Mouse (Mus musculus) layer of hippocampus, adult 9-10 months (tissue): ENCODE measurements at regions not wholly inside any gene's neighbourhood (a gene's known extent, or its start where the extent isn't known, plus 50 kb on each side); places are given as distances from the start of the nearest gene placed in this dataset.
A peak's percentile ranks its signal among the peaks of the same experiment; 100 is the strongest.
"Not testable (repeated sequence)": the region's sequence is repeated elsewhere in the genome, so short reads cannot be mapped to it uniquely, and the experiment has no call there.

Source experiments
- DNase-seq: peaks from one replicate; pipeline ENCODE4 v3.0.0; 2022; ENCODE audit warnings: low spot score

DNA sequence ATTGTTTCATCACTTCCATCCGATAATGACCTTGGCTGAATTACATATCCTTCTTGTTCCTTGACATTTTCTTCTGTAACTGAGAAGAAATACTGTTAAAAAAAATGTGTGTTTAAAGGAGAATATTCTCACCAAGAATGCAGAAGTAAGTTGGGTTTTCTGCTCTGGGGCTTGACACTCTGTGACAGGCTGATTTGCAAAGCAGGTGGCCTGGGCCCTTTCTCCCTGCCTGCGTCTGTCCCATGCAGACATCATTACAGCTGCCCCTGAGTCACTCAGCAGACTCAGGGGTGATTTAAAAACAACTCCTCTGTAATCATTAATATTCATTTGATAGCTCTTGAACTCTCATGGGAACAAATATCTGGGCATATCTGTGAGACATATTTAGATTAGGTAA is 229.4 kb upstream of the Synpr start:
- DNase-seq: no peak

DNA sequence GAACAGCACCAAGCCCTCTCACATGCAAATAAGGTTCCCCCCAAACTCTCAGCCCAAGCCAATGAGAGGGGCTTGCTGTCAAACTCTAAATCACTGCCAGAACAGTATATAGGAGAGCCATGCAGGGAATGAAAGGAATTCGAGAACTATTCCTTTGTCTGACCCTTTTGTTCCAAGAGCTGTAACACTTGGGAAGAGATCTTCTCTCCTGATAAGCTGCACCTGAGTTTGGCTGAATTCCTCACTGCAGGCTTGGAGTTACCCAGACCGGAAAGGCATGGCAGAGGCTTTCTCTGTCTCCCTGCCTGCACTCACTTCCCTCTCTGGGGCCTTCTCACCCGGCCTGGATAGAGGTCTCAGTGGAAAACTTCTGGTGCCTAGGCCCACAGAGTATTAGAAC is 219.7 kb upstream of the Cadps start:
- DNase-seq: not testable (repeated sequence)

DNA sequence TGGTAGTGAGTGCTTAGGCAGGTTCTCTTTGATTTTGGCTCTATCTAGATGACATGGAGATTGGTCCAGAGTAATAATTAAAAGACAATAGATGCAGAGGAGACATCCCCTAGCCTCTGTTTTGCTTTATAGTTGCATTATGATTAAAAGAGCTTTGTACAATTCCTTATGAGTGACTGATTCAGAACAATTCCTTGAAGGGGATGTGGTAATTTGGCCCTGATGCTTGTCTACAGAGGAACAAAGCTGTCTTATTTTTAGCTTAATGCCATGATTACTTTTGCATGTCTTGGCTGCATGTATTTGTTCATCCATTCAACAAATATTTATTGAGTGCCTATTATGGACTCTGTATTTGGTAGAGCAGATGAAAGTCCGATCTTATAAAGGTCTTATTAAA is 218.9 kb upstream of the Cadps start:
- DNase-seq: no peak

DNA sequence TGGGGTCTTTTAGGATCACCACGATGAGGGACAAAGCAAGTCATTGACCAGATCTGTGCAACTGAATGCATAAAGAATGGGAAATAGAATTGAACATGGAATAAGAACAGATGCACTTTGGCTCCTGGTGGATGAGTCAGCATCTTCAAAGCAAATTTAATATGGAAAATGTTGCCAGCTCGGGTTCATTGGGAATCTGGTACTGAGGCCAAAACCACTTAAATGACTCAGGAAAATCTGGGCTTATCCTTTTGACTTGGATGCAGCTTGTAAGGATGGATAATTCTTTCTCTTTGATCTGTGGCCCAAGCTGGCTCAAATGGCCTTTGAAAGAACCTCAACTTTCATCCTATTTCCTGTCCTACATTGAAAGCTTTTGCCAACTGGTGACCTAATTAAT is 217.3 kb upstream of the Cadps start:
- DNase-seq: no peak

DNA sequence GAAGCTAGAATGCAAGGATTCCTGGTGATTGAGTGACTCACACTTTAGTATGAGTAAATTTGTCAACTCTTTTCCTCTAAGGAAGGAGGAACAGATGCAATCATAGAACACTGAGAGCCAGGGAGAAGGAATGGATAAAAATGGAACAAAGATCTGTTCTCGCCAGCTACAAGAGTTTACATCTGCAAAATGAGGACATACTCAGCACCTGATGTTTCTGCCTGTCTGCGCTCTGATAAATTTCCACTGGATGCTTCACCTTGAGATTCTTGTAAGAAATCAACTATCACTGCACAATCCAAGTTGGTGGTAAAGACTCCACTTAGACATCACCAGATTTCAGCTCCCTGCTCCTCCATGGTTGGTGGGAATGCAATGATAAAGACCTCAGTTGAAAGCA is 214.5 kb upstream of the Cadps start:
- peak; percentile 11 for DNase-seq

DNA sequence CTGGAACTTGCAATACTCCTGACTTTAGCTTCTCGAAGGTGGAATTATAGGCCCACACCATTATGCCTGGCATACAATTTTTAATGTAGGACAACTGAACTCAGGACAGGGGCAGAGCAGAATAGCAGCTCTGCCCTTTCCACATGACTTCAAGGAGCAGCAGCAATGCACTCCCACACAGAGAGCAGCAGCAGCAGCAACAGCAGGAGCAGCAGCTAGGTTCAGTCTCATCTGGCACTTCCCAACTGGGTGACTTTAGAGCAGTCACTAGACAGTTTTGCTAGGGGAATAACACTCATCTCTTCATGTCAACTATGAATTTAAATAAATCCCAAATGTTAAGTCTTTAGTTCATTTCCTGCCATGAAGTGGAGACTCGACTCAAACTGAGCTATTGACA is 206.9 kb upstream of the Cadps start:
- DNase-seq: no peak

DNA sequence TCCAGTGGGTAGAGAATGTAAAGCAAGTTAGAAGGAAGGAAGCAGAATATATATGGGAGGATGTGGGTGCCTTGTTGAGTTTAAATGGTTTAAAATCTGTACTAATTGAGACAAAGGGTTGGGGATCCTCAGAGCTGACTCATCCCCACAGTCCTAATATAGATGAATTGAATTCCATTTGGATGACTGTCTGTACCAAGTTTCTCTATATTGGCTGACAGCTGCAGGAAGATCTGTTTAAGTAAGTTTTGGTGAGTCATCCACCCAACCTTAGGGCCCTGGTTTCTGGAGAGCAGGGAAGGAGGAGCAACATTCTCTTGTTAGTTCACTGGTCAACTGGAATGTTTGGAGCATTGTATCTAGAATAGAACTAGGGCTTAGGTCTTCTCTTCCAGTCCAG is 199.9 kb upstream of the Cadps start:
- DNase-seq: no peak

DNA sequence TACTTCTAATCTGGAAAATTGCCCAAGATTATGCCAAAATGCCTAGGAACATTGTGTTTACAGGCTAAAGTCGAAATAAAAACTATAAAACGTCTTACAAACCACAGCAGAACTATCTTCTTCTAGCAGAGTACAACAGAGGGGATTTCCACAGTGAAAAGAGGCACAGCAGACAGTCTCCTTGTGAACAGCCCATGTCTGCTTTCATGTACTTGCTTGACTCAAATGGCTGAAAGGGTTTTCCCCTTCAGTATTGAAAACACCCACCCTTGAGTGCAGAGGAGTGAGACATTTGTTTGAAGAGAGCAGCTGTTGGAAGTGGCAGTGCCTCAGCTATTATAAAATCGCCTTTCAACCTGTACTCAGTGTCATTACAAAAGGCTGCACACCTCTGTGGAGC is 188.2 kb upstream of the Cadps start:
- DNase-seq: no peak

DNA sequence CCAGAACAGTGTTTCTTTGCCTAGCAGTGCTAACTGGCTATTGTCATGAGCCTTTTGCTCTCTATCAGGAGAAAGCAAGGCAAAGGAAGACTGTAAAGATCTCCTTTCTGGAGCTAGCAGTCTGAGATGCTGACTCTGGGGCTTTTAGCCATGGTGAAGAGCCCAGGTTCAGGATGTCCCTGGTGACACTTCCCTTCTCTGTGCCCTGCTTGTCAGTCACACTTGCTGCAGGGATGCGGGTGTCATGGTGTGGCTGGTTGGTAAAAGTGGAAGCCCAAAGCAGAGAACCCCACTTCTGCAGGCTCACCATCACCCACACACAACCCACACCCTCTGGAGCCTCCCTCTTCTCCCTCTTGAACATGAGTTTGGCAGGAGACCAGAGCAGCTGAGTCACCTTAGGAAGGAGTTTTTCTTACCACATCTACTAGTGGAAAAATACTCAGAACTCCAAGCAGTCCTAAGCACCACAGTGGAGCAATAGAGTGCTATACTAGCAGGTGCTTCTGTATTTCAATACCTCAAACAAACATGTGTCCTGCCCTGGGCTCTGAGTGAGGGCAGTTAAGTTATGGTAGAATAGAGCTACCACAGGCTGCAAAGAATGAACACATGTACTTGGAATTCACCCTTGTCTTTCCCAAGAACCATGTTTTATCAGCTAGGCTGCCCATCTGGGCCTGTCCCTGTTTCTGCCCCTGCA is 178.3 kb upstream of the Cadps start:
- no peak for DNase-seq

DNA sequence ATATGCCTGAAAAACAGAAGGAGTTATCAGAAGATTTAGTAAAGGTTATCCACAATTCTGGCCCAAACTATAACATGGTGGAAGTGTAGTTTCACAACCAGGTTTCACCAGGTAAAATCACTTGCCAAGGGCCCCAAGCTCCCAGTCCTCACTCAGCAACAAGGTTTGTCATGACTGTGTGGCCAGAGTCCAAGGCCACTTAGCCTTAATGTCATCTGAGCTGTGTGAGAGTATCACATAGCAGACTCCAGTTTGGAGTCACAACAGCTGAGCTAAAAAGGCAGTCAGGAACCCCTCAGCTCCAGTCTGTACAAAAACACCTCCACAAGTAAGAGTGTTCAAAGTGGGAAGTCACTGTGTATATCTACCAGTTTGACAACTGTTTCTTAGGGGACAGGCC is 156.5 kb upstream of the Cadps start:
- DNase-seq: no peak

DNA sequence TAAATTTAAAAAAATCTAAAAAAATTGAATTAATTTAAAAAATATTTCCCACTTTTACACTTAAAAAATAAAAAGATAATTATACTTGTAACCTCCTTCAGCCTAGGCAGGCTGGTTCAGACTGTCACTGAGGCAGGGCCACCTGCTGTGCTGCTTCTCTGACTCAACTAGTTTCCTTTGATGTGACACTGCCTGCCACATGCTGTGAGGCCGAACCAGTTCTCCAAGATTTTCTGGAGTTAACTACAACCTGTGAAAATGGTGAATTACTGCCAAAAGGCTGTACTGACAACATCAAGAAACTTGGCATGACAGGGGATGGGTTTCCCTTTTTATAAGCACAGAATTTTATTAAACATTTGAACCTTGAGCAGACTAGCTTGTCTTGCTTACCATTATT is 143.6 kb upstream of the Cadps start:
- DNase-seq: no peak

DNA sequence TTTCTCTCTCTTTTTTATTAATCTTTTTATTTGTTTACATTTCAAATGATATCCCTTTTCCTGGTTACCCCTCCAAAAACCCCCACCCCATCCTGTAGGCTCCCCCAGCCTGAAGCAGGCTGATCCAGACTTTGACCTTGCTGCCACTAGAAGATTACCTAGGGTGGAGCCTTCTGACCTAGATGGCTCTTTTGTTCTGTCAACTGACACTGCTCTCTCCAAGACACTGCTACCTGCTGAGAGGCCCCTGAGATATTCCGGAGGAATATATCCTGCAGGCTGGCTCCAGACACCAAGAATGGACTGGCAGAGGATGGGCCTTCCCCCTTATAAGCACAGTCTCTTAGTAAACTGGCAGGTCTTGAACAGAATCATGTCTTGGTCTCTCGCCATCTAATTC is 135.0 kb upstream of the Cadps start:
- DNase-seq: not testable (repeated sequence)

DNA sequence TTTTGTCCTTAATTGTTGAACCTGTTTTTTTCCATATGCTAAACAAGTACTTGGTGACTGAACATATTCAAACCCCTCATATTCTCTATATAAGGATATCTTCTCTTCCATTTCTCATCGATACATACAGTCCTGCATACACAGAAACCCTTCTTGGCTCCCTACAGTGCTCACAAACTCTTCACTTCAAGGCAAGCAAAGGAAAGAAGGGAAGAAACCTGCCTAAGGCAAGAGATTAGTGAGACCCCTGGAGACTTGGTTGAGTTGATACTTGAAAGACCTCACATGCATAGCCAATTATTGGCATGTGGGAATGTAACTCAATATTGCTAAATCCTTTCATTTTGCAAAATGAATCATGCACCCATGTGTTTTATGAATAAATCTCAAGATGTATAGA is 128.0 kb upstream of the Cadps start:
- no peak for DNase-seq

DNA sequence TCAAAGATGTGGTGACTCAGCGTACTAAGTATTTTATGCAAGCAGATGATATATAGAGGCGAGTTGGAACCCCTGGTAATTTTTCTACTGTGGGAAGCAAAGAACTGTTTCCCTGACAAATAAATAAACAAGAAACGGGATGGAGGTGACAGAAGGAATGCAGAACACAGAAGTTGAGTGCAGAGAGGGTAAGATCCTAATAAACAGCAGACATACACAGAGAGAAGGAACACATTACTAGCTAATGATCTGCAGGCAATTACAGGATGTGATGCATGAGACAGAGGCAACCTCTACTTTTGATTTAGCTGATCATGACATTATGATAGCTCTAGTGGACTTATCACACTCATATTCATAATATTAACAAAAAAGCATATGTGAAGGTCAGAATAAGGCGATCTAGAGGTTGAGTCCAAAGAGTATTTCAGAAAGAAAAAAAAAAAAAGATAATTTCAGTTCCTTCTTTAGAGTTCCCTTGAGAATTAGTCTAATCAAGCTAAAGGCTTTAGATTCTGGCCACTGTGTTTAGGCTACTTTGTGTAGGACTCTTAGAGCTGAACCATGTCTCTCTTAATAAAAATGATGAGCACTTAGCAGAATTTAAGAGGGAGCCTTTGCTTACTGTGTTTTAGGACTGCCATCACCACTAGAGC is 115.9 kb upstream of the Cadps start:
- no peak for DNase-seq

DNA sequence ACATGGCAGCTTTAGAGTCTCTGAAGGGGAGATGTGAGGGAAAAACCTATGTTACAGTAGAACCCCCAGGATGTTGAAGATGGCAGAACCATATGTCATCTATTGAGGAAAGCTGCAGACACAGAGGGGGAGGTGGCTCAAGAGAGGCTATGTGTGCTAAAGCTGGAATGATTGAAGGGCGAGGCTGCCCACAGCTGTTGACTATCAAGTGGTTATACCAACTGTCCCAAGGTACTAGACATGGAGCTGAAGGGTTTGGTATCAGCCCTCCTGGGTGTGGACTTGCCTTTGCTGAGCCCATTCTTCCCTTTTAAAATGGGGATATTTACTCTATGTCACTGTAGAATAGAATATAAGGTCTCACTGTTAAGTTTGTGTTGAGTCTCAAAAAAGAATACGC is 113.5 kb upstream of the Cadps start:
- DNase-seq: no peak

DNA sequence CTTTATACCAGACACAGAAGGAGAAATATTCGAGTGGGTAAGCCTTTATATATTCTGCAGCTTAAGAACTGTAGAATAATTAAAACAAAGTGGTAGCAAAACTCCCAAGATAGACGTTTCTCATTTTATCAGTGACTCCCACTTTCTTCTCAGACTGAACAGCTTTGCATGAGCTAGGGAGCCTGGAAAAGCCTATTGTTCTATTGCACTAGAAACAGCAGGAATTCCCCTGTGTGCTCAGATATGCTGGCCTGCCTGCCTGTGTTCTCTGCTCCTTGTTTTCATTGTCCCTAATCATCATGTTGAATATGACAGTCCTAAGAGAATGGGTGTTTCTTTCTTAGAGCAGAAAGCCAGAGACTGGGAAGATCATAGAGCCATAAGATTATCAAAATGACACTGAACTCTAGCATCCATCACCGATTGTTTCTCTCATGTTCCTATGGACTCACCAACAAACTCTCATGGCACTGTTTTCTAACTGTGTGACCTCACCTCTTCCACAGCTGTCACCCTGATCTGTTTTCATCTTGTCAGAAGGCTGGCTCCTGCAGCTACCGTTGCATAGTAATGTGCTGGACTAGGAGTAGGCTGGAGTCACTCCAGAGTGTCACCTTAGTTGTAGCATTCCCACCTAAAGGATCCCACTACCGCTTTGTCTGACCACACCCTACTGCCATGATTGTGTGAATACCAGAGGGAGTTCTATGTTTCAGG is 108.9 kb upstream of the Cadps start:
- no peak for DNase-seq

DNA sequence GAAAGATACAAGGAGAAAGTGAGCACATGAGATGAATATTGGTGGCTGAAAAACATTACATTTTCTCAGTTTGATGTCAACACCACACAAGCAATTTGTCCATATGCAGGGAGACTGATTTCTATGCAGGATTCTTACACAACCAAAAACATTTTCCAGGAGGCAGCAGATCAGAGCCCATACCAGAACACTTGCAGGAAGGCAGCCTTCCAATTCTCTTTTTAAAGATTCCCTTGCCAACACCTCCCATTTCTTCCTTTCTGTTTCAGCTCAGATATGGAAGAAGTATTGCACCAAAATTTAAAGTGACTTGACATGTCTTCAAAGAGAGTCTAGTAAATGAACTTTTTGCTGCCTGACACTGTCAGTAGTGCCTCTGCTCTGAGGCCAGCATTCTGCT is 100.7 kb upstream of the Cadps start:
- no peak for DNase-seq

DNA sequence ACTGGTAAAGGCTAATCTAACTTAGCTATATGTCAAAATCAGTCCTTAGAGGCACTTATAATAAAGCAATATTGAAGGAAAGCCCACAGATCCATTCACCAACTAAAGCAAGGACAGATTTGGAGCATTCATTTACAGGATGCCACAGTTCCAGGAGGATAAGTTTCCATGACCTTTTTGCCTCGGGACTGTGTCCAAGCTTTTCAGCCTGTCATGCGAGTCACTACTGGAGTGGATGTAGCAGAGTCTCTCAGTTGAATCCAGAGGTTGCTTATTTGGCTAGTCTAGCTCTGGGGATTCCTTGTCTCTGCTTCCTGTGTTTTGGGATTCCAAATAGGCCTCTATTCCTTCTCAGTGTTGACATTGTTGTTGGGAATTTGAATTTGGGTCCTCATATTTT is 92.6 kb upstream of the Cadps start:
- no peak for DNase-seq

DNA sequence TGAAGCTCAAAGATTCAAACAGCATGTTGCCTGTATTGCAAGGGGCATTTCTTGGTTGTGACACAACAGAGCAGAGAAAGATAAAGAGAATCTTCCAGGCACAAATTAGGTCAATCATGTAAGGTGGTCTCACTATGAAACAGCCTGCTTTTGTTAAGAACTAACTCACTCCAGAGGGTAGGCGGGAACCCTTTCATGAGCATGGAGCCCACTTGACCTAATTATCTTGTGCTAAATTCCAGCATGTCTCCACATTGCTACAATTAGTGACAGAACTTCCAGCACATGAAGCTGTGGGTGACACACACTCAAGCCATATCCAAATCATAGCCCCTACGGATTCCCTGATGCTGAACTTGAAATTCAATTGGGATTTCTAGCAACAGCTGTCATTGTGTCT is 91.1 kb upstream of the Cadps start:
- no peak for DNase-seq

DNA sequence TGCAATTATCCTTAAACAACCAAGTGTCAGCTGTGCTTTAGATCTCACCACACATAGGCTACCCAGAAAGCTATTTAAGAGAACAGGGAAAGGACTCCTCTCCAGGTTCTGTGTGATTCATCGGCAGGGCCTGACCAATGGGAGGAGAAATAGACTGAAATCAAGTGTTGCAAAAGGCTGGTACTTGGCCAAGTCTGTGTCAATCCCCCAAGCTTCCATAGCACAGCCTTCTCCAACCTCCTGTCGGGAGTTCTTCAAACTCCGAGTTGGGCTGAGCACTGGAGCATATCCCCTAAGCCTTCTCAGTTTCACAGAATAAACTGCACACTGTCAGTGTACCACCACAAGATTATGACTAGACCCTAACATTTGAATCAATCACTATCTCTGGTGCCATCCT is 90.5 kb upstream of the Cadps start:
- DNase-seq: no peak

DNA sequence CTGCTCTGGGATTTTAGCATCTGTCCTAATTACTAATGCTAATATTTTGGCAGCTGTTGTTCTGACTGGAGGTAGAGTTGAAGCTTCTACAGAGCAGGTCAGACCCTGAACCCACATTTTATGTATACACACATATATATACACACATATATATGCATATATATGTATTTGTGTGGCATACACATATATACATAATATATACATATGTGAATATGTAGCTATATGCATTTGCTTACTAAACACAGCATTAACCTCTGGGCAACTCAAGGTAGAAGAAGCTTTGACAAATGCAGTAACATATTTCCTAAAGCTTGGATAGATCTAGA is 54.4 kb upstream of the Cadps start:
- no peak for DNase-seq

DNA sequence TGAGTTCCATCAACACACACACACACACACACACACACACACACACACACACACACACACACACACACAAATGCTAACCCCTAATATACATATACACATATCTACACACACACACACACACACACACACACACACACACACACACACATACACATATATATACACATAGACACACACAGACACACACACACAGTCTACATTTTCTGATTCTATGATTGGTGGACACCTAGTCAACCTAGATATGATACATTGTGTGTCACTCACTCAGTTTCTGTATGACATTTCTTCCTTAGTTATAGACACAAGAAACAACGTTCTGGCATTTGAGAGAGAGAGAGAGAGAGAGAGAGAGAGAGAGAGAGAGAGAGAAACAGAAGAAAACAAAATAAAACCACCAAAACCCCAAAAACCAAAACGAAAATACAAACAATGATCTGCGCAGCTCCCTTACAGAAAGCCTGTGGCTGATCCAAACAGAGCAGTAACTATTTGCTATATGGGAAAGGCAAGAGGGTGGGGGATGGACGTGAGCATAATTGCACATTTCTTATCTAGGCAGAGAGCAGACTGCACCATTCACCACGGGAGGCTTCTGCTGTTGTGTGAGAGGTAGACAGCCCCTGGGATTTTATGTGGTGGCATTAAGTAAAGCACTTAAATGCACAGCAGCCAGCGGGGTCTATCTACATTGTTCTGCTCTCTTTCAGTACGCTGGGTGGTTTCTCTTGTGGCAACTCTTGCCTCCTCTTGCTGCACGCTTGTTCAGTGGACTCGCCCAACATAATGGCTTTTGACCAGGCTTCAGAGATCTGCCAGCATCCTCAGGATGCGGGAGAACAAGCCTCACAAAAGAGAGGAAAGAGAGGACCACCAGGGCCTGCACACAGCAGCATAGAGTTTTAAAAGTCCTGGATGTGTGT is 53.8 kb upstream of the Cadps start:
- DNase-seq: no peak
